Mouse (Mus musculus) CD4-positive helper T cell, adult 2 months (primary cell): ENCODE measurements around the gene Pnpo.

Source experiments
- DNase-seq: peaks from one replicate; pipeline ENCODE4 v3.0.0-alpha.2; 2012; ENCODE audit warnings: low read depth, missing footprints, low spot score

The Pnpo gene

DNA sequence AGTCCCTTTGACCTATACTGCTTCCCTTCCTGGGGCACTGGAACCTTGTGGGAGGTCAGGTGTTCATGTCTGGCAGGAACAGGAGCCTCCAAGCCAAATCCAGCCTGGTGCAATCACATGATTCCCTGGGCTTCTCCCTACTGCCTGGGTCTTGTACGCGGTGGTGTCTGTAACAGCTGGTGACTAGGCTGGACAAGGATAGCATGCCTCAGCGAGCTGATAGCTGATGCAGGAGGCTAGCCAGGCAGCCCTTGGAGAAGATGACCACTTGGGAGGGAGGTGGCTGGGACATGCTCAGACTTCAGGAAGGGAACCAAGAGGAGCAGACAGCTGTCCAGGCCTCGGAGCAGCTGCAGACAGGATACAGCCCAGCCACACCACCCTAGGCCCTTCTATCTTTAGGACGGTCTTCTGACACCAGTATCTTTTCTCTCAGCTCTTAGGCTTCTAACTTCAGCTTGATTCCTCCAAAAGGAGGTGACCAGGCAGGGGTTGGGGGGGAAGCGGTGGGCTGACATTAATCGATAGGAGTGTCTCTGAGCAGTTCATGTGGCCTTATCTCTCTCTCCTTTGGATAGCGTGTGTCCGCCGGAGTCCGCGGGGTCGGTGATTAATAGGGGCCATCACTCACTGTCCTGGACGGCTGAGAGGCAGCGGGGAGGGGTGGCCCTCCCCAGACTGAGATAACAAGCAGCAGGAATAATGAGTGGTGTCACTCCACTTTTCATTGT, 37.2 kb downstream of the Pnpo start:
- no peak for DNase-seq

DNA sequence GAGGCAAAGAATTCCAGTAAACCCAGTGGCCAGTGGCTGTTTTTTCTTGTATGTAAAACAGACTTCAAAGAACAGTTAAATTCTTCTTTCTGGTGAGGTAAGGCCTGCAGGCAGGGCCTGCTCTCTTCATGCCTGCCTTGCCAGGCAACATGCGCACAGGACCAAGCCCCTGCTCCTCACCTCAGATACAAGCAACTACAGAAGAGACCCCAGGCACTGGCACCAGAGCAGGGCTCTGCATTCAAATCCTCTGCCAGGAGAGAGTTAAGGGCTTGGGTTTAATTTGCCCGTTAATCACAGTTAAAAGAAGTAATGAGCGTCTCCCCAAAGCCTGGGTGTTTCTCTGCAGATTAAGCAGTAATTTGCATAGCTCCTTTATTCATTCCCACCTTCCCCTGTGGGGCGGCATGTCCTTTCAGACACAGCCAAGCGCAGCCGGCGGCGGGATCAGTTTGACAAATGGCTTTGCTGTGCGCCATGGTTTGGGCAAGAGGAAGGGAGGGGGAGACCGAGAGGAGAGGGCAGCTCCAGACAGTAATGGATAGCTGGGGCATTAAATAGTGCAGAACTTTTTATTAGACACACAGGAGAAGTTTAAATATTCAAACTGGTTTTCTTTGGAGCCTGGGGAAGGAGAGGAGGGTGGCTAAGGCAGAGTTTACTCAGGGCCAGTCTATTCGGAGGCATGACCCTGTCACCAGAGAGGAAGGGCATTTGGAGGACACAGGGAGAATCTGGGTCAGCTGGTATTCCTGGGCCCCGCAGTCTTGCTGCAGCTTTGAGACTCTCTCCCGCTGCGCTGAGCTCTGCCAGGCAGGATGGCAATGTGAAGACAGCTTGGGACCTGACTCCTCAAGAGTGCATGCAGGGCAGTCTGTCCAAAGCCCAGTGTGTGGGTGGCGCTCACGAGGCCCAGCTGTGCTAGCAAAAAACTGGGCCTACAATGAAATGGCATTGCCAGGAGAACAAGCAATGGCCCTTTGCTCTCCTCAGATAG, 40.8 kb downstream of the Pnpo start:
- DNase-seq = no peak

DNA sequence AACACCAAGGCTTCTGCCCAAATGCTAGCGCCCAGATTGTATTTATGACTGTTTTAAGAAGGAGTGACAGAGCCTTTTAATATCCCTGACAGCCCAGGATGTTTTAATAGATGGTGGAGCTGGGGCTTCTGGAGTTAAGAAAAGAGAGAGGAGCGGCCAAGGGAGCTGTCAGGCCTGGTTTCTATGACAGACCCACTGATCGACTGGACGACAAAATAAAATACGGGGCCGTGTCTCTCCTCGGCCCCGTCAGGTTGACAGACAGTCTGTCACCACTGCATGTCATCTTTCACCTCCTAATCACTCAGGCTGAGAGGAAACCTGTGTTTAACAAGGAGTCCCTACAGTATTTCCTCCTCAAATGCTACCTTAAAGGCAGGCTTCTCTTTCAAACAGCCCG, 42.5 kb downstream of the Pnpo start:
- no peak for DNase-seq

DNA sequence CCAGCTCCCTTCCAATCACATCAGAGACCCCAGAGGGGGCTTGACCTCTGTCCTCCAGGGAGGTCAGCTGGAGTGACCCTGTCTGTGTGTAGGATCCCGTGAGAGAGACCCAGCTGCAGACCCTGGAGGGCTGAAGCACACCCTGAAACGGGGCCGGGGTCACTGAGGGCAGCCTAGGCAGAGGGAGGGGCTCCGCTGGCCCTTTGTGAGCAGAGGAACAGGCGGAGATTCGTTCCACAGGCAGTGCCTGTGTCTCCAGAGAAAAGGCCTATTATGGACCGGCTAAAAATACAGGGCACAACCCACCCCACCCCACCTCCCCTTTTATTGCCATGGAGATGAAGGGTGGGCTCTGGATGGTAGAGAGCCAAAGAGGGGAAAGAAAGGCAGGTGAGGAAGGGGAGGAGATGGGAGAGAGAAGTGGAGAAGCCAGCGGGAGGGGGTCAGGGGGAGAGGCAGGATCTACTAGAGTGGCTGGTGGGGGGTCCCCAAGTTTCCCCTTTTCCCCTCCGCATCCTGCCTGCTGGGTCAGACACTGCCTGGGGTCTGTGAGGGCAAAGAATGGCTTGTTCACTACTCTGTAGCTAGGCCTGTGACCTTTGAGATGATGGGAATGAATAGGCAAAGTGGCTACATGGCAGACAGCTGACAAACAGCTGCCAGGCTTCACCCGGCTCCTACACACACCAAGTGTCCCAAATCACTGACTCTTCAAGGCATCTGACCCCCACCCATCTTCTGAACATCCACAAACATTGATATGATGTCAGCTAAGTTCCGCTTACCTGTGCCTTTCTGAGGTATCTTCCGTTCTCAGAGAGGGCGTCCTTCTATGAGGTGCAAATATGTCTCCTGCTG, 44.1 kb downstream of the Pnpo start:
- no peak for DNase-seq

DNA sequence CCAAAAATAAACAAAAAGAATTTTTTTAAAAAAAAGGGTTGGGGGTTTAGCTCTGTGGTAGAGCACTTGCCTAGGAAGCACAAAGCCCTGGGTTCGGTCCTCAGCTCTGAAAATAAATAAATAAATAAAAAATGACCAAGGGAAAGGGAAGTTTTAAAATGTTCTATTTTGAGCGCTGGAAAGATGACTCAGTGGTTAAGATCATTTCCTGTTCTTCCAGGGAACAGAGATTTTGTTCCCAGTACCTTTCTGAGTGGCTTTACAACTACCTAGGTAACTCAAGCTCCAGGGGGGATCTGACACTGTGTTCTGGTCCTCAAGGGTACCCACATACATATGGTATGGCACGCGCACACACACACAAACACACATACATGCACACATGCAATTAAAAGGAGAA, 47.9 kb downstream of the Pnpo start:
- DNase-seq = no peak

DNA sequence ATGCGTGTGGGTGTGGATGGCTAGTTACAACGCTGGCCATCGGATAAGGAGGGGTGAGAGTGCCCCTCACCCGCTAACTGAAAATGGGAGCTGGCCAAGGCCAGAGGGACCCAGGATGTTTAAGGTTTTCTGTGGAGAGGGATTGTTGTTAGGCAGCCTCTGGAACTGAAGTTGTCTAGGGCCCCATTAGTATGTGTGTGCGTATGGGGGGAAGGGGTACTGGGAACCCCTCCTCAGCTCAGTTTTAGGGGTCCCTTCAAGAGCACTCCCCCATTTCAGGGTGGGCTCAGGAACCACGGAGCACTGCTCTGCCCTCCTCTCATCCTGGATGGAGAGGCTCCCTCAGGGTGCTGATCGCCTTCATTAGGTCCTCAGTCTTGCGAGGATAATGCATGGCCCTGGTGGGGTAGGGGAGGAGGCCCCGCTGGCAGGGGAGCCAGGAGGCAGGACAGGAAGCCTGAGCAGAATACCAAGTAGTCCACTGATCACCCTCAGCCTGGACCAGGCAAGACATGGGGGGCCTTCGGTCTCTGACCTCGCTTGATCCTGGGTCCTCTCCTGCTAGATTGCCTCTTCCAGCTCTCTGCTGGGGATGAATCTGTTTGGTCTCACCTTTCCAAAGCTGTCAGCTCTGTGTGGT, 50.5 kb downstream of the Pnpo start:
- DNase-seq = no peak

DNA sequence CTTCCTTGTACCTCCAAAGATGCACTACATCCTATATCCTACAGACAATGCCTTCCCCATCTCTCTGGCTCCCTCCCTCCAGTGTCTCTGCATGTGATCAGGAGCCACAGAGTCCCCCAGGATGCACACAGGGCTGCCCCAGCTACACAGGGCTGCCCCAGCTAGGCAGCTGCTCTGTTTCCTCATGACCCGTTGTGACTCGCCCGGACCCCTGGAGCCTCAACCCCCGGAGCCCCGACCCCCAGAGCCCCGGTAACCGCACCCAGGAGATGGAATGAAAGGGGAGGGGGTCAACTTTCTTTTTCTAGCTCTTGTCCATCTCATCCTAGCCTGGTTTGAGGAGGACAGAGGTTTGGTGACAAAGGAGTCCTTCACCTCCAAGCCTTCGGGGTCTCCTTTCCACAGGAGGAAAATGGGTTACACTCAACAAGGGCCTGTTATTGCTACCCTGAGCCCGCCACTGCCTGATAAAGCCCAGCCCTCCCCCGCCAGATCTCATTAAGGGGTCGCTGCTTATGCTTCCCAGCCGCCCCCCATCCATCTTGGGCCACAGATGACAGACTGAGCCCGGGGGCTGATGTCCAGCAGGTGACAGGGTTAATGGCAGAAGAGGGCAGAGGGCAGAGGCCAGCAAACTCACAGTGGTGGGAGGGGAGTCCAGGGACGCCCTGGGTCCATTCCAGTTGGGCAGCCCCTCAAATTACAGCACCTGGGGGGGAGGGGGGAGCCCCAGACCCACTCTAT, 51.8 kb downstream of the Pnpo start:
- no peak for DNase-seq
